Mouse (Mus musculus): ENCODE results near the gene Tas1r1.

The Tas1r1 gene

GRCm38 (mm10) chr4:151988342-151989109 lies 49.8 kb downstream of the Tas1r1 start, which contains the start of gene Thap3:
Gene Thap3 (minus strand): TSS chr4:151988997.
- DNase-seq (ENCODE audit: low read depth, low spot score) = peak; percentile 83

- no peak for DNase-seq (ENCODE audit: low read depth, low spot score)
Measured at GRCm38 (mm10) chr4:151988014-151988341, 50.4 kb downstream of the Tas1r1 start.

GRCm38 (mm10) chr4:151986650-151987049 lies 51.7 kb downstream of the Tas1r1 start:
- DNase-seq (ENCODE audit: low read depth, low spot score) = peak; percentile 21

- DNase-seq (ENCODE audit: low read depth, low spot score) = peak; percentile 32
Measured at GRCm38 (mm10) chr4:151985886-151986285, 52.5 kb downstream of the Tas1r1 start.

- no peak for DNase-seq (ENCODE audit: low read depth, low spot score)
Measured at GRCm38 (mm10) chr4:151983560-151983959, 54.8 kb downstream of the Tas1r1 start.

- DNase-seq (ENCODE audit: low read depth, low spot score) = no peak
Measured at GRCm38 (mm10) chr4:151983043-151983442, 55.3 kb downstream of the Tas1r1 start.

GRCm38 (mm10) chr4:151981363-151981762 lies 57.0 kb downstream of the Tas1r1 start:
- DNase-seq (ENCODE audit: low read depth, low spot score) = peak; percentile 89

GRCm38 (mm10) chr4:151980699-151981098 lies 57.7 kb downstream of the Tas1r1 start:
- DNase-seq (ENCODE audit: low read depth, low spot score) = no peak
